Mouse (Mus musculus): ENCODE results near the gene Sfrp5. TPM values are rescaled to one million over a fixed set of nuclear protein-coding genes. Genes with fewer than 3 reads are reported as not detected.
A peak's percentile ranks its signal among the peaks of the same experiment; 100 is the strongest.

Gene Sfrp5
- polyA plus RNA-seq (2016; fragmentation: Nextera tagmentation; extraction: Ambion mirVana), result not detected in 2 replicates

DNA sequence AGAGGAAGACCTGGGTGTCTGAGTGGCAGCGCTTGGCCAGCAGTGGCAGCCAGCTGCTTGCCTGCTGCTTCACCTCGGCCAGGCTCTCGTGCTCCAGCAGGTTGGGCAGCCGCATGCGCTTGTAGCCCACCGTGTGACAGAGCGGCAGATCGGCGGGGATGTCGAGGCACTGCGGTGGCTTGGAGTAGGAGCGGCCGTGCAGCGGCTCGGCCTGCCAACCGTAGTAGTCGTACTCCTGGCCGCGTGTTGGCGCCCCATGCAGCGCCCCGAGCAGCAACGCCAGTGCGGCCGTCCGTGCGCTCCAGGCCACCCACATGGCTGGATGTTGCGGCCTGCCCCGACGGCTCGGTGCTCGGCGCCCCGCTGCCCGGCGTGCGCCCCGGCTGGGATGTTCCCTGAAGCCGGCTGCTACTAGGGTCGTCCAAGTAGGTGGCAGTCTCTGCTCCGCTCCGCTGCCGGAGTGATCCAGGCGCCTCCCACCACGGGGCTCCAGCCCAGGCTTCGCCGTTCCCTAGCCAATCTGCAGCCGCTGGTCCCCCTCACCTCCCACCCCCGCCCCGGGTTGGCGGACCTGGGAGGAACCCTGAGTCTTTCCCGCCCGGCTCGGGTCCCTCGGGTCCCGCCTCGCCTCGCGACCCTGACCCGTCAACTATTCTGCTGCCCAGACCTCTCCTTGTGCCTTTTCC lies at the start of gene Sfrp5:
Sfrp5 (minus strand) TSS at position 557 of the 686 bp plus-strand sequence.
- H3K36me3 ChIP-seq, result no peaks in the 10 kb centered on the region
- ATAC-seq (ENCODE audit: low FRiP score, low read depth), result no peak
- H3K27ac ChIP-seq (replicated peaks), result no peak within 1 kb of the TSS
- 2% methylated on average over 60 of the region's 60 CpGs for WGBS
- peaks cover 9% of the 10 kb centered on the region for H3K4me1 ChIP-seq
- H3K4me3 ChIP-seq, result peak within 1 kb of the TSS; percentile 29
- peak within 1 kb of the TSS; percentile 41 for H3K4me2 ChIP-seq (replicated peaks)
- H3K9me3 ChIP-seq, result no peaks in the 10 kb centered on the region
- no peak within 1 kb of the TSS for H3K9ac ChIP-seq (replicated peaks)
- peaks cover 69% of the 10 kb centered on the region for H3K27me3 ChIP-seq

DNA sequence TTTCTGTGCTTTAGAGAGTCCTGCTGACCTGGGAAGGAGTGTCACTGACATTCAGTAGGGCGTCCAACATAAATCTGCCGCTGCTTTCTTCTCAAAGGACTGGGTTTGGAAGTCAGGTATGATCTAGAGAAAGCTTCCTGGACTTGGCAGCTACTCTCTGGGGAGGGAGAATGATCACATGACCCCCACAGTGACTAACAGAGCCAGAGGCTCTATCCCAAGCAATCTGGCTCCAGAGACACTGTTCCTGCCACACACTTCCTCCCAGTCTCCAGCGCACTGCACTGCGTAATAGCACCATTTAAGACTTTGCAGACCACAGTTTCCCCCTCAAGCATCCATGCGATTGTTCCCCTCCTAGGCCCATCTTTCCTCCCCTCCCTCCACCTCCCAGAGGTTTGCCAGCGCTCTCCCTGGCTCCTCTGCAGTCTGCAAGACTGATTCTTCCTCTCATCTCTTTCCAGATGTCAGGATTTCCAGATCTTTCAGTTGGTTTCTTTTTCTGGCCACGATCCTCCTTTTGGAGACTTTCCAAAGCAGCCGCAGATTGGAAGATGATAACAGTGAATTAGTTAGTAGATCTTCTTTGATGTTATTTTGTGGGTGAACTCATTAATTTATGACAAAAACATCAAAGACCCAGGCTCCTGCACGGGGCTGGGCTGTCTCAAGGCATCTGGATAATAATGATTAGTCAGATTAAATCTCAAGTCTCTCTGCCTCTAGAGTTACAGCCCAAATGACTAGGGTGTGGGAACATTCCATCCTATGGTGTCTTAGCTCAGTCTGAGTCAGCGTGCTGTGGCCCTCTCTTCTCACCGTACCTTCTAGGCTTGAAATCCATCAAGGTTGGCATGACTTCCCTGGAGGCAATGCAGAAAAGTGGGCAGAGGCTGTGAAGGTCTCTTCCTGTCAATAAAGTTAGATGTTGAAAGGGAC lies 48.2 kb upstream of the Sfrp5 start:
- Histone ChIP-seq H3K9me3 (no peaks in the 10 kb centered on the region), H3K4me3 (no peak overlapping the region), H3K9ac (replicated peaks) (no peak overlapping the region), H3K27ac (replicated peaks) (no peak overlapping the region), H3K27me3 (peaks cover 22% of the 10 kb centered on the region), H3K36me3 (no peaks in the 10 kb centered on the region), H3K4me2 (replicated peaks) (no peak overlapping the region), H3K4me1 (peaks cover 5% of the 10 kb centered on the region)
- ATAC-seq (ENCODE audit: low FRiP score, low read depth), result no peak
- WGBS, result 76% methylated on average over 11 of the region's 11 CpGs

DNA sequence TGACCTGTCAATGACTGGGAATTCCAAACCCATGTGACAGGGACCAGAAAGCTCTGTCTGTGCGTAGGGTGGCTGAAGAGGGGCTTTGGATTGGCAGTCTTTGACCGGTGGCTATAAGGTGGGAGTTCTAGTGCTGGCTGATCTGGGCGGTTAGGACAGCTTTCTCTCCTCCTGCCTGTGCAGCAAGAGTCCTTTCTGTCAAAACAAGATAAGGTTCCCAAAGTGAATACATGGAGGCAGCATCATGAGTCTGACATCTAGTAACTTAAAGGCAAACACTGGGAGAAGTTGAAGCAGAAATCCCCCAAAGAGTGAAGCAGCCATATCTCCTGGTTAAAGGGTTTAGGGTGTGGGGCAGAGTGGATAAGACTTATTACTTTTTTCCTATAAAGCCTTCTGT lies 45.5 kb upstream of the Sfrp5 start, which contains the start of gene Golga7b:
Golga7b (plus strand) TSS at position 56 of the 400 bp plus-strand sequence.
- H3K4me2 ChIP-seq (replicated peaks), result no peak within 1 kb of the TSS
- 0 out of 2 replicates have a peak, but pooled peaks cover 4% of the 10 kb centered on the region for H3K27me3 ChIP-seq
- H3K9me3 ChIP-seq, result no peaks in the 10 kb centered on the region
- no peak for ATAC-seq (ENCODE audit: low FRiP score, low read depth)
- H3K27ac ChIP-seq (replicated peaks), result no peak within 1 kb of the TSS
- no peaks in the 10 kb centered on the region for H3K4me1 ChIP-seq
- H3K4me3 ChIP-seq, result no peak within 1 kb of the TSS
- H3K36me3 ChIP-seq, result no peaks in the 10 kb centered on the region
- WGBS, result 86% methylated on average over 3 of the region's 3 CpGs
- H3K9ac ChIP-seq (replicated peaks), result no peak within 1 kb of the TSS

DNA sequence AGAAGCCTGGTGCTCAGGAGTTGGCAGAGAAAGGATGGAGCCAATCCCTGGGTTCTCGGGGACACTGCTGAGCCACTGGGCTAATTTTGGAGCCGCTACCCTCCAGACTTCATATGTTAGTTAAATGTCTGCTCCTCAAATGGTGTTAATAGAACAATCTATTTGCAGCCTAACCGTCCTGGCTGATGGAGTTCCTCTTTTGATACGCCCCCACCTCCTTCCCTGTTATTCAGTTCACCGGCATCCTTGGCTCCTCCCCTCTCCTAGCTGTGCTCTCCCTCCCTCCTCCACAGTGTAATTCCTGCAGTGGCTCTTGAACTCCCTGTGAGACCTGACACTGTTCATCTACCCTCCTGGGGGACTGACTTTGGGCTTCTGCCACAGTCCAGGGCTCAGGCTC lies 44.6 kb upstream of the Sfrp5 start:
- H3K9me3 ChIP-seq, result no peaks in the 10 kb centered on the region
- no peak for ATAC-seq (ENCODE audit: low FRiP score, low read depth)
- no peak overlapping the region for H3K4me3 ChIP-seq
- no peaks in the 10 kb centered on the region for H3K4me1 ChIP-seq
- H3K9ac ChIP-seq (replicated peaks), result no peak overlapping the region
- 51% methylated on average over 5 of the region's 5 CpGs for WGBS
- H3K27me3 ChIP-seq, result 0 out of 2 replicates have a peak, but pooled peaks cover 4% of the 10 kb centered on the region
- no peak overlapping the region for H3K4me2 ChIP-seq (replicated peaks)
- H3K36me3 ChIP-seq, result no peaks in the 10 kb centered on the region
- H3K27ac ChIP-seq (replicated peaks), result no peak overlapping the region

DNA sequence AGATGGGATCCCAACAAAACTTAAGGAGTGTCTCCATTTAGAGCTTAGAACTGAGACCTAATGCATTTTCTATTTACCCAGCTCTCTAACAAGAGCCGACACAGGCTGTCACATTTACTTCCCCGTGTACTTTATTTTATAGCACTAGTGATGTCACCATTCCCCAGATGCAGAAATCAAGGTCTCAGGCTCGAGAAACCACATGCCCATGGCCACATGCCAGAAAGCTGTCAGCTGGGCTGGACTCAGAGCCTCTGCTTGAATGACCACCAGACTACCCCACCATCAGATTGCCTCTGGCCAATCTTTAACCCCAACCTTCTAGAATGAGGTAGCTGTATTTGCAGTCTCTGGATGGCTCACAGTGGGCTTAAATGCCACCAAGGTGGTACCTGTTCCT lies 41.3 kb upstream of the Sfrp5 start:
- H3K4me2 ChIP-seq (replicated peaks), result no peak overlapping the region
- no peak for ATAC-seq (ENCODE audit: low FRiP score, low read depth)
- no peaks in the 10 kb centered on the region for H3K9me3 ChIP-seq
- no peak overlapping the region for H3K27ac ChIP-seq (replicated peaks)
- H3K36me3 ChIP-seq, result no peaks in the 10 kb centered on the region
- H3K4me3 ChIP-seq, result no peak overlapping the region
- H3K4me1 ChIP-seq, result 0 out of 2 replicates have a peak, but pooled peaks cover 3% of the 10 kb centered on the region
- H3K9ac ChIP-seq (replicated peaks), result no peak overlapping the region
- 0 out of 2 replicates have a peak, but pooled peaks cover 4% of the 10 kb centered on the region for H3K27me3 ChIP-seq
- WGBS, result 78% methylated on average over 3 of the region's 3 CpGs

GRCm38 (mm10) chr19:42240881-42241280 lies 38.8 kb upstream of the Sfrp5 start:
- Histone ChIP-seq H3K4me2 (replicated peaks) (no peak overlapping the region), H3K9me3 (no peaks in the 10 kb centered on the region), H3K27me3 (no peaks in the 10 kb centered on the region), H3K27ac (replicated peaks) (no peak overlapping the region), H3K9ac (replicated peaks) (no peak overlapping the region), H3K4me1 (peaks cover 8% of the 10 kb centered on the region), H3K4me3 (no peak overlapping the region), H3K36me3 (no peaks in the 10 kb centered on the region)
- WGBS, result 56% methylated on average over 8 of the region's 8 CpGs
- ATAC-seq (ENCODE audit: low FRiP score, low read depth), result no peak

- H3K36me3 ChIP-seq, result no peaks in the 10 kb centered on the region
- no peak overlapping the region for H3K4me3 ChIP-seq
- no peak overlapping the region for H3K4me2 ChIP-seq (replicated peaks)
- H3K9me3 ChIP-seq, result no peaks in the 10 kb centered on the region
- H3K27me3 ChIP-seq, result no peaks in the 10 kb centered on the region
- 66% methylated on average over 7 of the region's 7 CpGs for WGBS
- peaks cover 8% of the 10 kb centered on the region for H3K4me1 ChIP-seq
- no peak for ATAC-seq (ENCODE audit: low FRiP score, low read depth)
- no peak overlapping the region for H3K9ac ChIP-seq (replicated peaks)
- peak overlapping the region; percentile 61 for H3K27ac ChIP-seq (replicated peaks)
Observed at GRCm38 (mm10) chr19:42238341-42238715, 36.3 kb upstream of the Sfrp5 start.

DNA sequence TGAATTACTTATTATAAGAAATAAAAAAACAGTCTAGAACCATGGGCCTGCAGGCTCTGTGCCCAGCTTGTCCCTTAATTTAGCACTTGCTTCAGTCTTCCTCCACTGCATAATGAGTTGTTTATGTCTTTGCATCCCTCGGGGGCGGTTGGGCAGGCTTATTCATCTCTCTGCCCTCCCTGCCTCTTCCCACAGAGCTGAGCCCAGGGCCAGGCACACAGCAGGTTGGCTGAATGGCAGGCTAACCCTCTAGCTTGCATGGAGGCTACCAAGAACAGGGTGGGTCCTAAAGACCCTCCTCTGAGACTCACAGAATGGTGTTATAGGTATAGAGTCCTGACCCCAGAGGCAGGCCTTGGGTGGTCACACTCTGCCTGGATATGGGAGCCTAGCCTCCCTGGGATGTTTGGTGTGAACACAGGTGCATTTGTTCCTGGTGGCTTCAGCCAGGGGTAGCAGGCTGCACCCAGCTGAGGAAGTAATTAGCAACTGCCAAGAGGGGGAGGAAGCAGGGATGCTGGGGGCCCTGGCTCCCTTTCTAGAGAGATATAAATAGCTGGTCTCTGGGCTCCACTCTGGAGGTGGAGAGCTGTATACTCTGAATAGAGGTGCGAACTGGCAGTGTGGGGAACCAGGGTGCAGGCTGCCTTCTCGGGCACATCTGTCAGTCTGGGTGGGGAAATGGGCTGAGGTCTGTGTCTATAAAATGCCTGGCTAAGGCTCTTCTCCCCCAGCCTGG lies 35.7 kb upstream of the Sfrp5 start:
- no peak overlapping the region for H3K4me3 ChIP-seq
- no peak overlapping the region for H3K9ac ChIP-seq (replicated peaks)
- ATAC-seq (ENCODE audit: low FRiP score, low read depth), result peak; percentile 56; the same call in 1 of the 2 replicates
- WGBS, result 32% methylated on average over 4 of the region's 4 CpGs
- H3K27me3 ChIP-seq, result no peaks in the 10 kb centered on the region
- H3K9me3 ChIP-seq, result no peaks in the 10 kb centered on the region
- peaks cover 8% of the 10 kb centered on the region for H3K4me1 ChIP-seq
- H3K27ac ChIP-seq (replicated peaks), result peak overlapping the region; percentile 61
- no peaks in the 10 kb centered on the region for H3K36me3 ChIP-seq
- no peak overlapping the region for H3K4me2 ChIP-seq (replicated peaks)

DNA sequence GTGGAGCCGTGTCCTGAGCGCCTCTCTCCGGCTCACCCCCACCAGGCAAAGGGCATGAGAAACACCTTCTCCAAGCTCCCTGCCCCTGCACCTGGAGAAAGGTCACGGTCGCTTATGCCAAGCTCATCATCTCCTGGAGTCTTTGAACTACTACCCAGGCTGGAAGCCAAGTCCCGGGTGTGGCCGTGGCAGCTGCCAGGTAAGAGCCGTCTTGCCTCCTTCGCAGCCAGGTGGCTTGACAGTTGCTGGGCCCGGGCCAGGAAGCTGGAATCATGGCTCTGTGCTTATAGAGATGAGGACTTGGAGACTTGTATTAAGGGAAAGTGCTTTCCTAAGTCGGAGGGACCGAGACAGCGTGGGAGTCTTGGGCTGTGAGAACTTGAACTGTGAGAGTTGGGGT lies 28.9 kb upstream of the Sfrp5 start:
- Histone ChIP-seq H3K4me1 (no peaks in the 10 kb centered on the region), H3K4me3 (no peak overlapping the region), H3K36me3 (no peaks in the 10 kb centered on the region), H3K4me2 (replicated peaks) (no peak overlapping the region), H3K9ac (replicated peaks) (no peak overlapping the region), H3K9me3 (no peaks in the 10 kb centered on the region), H3K27ac (replicated peaks) (no peak overlapping the region), H3K27me3 (no peaks in the 10 kb centered on the region)
- 88% methylated on average over 13 of the region's 13 CpGs for WGBS
- no peak for ATAC-seq (ENCODE audit: low FRiP score, low read depth)

DNA sequence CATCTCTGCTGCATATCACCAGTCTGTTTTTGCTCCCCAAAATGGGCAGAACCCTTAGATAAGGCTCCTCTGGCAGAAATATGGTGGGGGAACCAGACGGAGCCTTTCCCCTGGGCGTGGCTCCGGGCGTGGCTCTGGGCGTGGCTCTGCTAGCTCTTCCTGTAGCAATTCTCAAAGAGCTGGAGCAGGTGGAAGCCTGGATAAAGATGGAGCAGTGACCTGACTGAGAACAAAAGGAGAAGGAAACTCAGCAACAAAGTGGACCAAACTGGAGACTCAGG lies 28.2 kb upstream of the Sfrp5 start:
- no peaks in the 10 kb centered on the region for H3K9me3 ChIP-seq
- no peak overlapping the region for H3K9ac ChIP-seq (replicated peaks)
- H3K27me3 ChIP-seq, result no peaks in the 10 kb centered on the region
- 83% methylated on average over 5 of the region's 5 CpGs for WGBS
- H3K4me1 ChIP-seq, result no peaks in the 10 kb centered on the region
- no peak overlapping the region for H3K27ac ChIP-seq (replicated peaks)
- H3K4me3 ChIP-seq, result no peak overlapping the region
- no peak overlapping the region for H3K4me2 ChIP-seq (replicated peaks)
- no peak for ATAC-seq (ENCODE audit: low FRiP score, low read depth)
- H3K36me3 ChIP-seq, result no peaks in the 10 kb centered on the region

DNA sequence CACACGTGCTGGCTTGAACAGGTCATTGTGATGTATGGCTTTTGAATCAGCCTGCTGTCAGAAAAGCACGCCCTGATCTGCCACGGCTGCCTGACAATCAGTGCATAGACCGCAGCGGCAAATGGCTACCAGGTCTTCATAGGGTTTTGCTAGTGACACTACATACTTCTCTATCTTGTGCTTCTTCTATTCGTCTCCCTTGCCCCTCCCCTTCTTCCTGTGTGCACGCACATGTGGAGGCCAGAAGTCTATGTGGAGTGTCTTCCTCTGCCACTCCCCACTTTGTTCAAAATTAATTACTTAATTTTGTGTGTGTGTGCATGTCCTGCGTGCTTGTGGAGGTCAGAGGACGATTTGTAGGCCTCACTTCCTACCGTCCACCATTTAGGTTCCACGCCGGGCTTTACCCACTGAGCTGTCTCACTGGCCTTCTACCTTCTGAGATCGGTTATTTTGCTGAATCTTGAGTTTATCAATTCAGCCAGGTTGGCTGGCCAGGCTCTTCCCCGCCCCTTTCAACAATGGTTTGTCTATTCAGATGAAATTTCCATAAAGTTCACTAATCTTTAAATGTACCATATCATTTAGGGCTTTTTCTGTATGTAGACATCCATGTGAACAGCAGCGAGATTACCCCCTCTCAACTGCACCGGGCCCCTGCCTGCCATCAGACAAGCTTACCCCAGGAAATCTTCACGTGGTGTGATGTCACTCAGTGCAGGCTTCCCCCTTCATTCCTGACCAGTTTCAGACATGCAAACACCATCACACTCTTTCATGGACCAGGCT lies 27.6 kb upstream of the Sfrp5 start:
- no peaks in the 10 kb centered on the region for H3K4me1 ChIP-seq
- no peaks in the 10 kb centered on the region for H3K9me3 ChIP-seq
- no peaks in the 10 kb centered on the region for H3K27me3 ChIP-seq
- no peak for ATAC-seq (ENCODE audit: low FRiP score, low read depth)
- no peak overlapping the region for H3K27ac ChIP-seq (replicated peaks)
- H3K9ac ChIP-seq (replicated peaks), result no peak overlapping the region
- H3K4me3 ChIP-seq, result no peak overlapping the region
- H3K4me2 ChIP-seq (replicated peaks), result no peak overlapping the region
- H3K36me3 ChIP-seq, result no peaks in the 10 kb centered on the region
- WGBS, result 79% methylated on average over 17 of the region's 17 CpGs

All from midbrain, embryonic 12.5 days (tissue).